ENCODE assay signal across 7 mouse cellular contexts in the genomic region with DNA sequence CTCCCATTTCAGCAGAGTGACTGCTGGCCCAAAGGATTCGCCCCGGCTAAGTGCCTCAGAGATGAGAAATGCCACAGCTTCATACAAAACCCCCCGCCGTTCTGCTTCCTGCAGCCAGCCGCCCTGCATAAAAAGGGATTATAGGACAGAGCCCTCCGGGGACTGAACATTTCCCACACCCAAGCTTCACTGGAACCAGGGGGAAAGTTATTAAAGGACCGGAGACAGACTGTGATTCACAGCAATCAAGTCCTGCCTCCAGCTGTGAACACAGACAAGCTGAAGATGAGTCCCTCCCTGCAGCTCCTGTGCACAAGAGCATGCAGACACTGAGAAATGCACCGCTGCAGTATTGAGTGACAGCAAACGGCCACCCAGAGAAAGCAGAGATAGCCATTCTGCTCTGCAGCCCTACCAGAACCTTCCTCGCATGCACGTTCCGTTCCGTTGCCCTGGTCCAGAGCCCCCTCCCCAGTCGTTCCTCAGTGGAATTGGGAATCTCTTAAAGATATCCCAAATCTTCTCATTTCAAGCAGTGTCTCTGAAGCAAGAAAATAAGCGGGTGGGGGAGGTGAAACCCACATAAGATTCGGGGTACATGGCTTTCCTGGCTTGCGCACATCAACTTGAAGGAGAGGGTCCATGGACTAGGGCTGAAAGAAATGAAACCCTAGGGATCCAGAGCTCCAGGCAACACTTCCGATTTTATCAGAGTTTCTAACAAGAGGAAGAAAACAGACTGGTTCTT. TPM values are rescaled to one million over a fixed set of nuclear protein-coding genes. Genes with fewer than 3 reads are reported as not detected.
A peak's percentile ranks its signal among the peaks of the same experiment; 100 is the strongest.
DNase-seq lines count a peak whose midpoint lies in the region; ATAC-seq lines count a peak whose summit lies in the region.

No protein-coding gene starts in this region.

- peaks cover 12% of the 10 kb centered on the region for H3K9me3 ChIP-seq in megakaryocyte, embryonic 14.5 days
- no peaks in the 10 kb centered on the region for H3K9me3 ChIP-seq in heart, embryonic 13.5 days
- H3K9me3 ChIP-seq in liver, embryonic 13.5 days (replicated peaks): no peaks in the 10 kb centered on the region

- 0 out of 2 replicates have a peak overlapping the region, but pooled peaks have one; percentile 5 for H3K27ac ChIP-seq in heart, embryonic 13.5 days (replicated peaks)
- H3K27ac ChIP-seq in liver, embryonic 13.5 days: no peak overlapping the region

- peaks cover 43% of the 10 kb centered on the region for H3K4me1 ChIP-seq in megakaryocyte, embryonic 14.5 days
- H3K4me1 ChIP-seq in heart, embryonic 13.5 days: peaks cover 69% of the 10 kb centered on the region
- H3K4me1 ChIP-seq in liver, embryonic 13.5 days (replicated peaks): peaks cover 18% of the 10 kb centered on the region

- H3K36me3 ChIP-seq in megakaryocyte, embryonic 14.5 days (replicated peaks; ENCODE audit: low read length): peaks cover 16% of the 10 kb centered on the region
- no peaks in the 10 kb centered on the region for H3K36me3 ChIP-seq in heart, embryonic 13.5 days
- no peaks in the 10 kb centered on the region for H3K36me3 ChIP-seq in liver, embryonic 13.5 days

- H3K27me3 ChIP-seq in megakaryocyte, embryonic 14.5 days (replicated peaks): peaks cover 53% of the 10 kb centered on the region
- peaks cover 52% of the 10 kb centered on the region for H3K27me3 ChIP-seq in heart, embryonic 13.5 days (replicated peaks)
- H3K27me3 ChIP-seq in liver, embryonic 13.5 days: peaks cover 78% of the 10 kb centered on the region

- DNase-seq in liver, embryonic 13.5 days: no peak
- DNase-seq in thymus, postnatal 4 days: no peak
- no peak for DNase-seq in right cerebral cortex, adult 18-20 months
- no peak for DNase-seq in left cerebral cortex, postnatal 4 days

- no peak for ATAC-seq in megakaryocyte, adult 5-6 weeks (ENCODE audit: poor library complexity, severe bottlenecking)
- no peak for ATAC-seq in heart, embryonic 13.5 days (ENCODE audit: extremely low read depth, insufficient number of reproducible peaks, low FRiP score, low TSS enrichment)
- no peak for ATAC-seq in liver, embryonic 13.5 days (ENCODE audit: low read depth)

- 9% methylated on average over 18 of the region's 18 CpGs for whole genome bisulfite sequencing in heart, embryonic 13.5 days
- WGBS in liver, embryonic 13.5 days (ENCODE audit: insufficient replicate concordance): 7% methylated on average over 18 of the region's 18 CpGs

- H3K4me2 ChIP-seq in heart, embryonic 13.5 days: peak overlapping the region; percentile 87
- H3K4me2 ChIP-seq in liver, embryonic 13.5 days: peak overlapping the region; percentile 25

- peak overlapping the region; percentile 94 for H3K4me3 ChIP-seq in megakaryocyte, embryonic 14.5 days (replicated peaks)
- H3K4me3 ChIP-seq in heart, embryonic 13.5 days: peak overlapping the region; percentile 38
- H3K4me3 ChIP-seq in liver, embryonic 13.5 days (replicated peaks): no peak overlapping the region

- H3K9ac ChIP-seq in heart, embryonic 13.5 days: peak overlapping the region; percentile 65
- no peak overlapping the region for H3K9ac ChIP-seq in liver, embryonic 13.5 days

- intact Hi-C loops in left cerebral cortex, postnatal 4 days (cut with DNase I): no loop called here

RNA-seq across cellular contexts. Expression of a gene that starts 2.8 kb away (rescaled TPM):
- polyA plus RNA-seq in megakaryocyte, embryonic 14.5 days (2012; ENCODE audit: insufficient read depth, low replicate concordance): 28.3 and 28.5 TPM in 2 replicates
- 1.2 and 1.4 TPM in 2 replicates for total RNA-seq in megakaryocyte, adult 5-6 weeks (2015)
- 0.44 and 0.73 TPM in 2 replicates for total RNA-seq in megakaryocyte, adult 5-6 weeks (2017)
- polyA plus RNA-seq in heart, embryonic 13.5 days (2015; fragmentation: Nextera tagmentation; extraction: Ambion mirVana): 38.3 and 39.3 TPM in 2 replicates
- polyA plus RNA-seq in liver, embryonic 13.5 days (2015; fragmentation: Nextera tagmentation; extraction: Ambion mirVana): 1.5 and 1.8 TPM in 2 replicates
- 10 to 100 TPM in 1 of 2 experiments, 1 to 10 TPM in 1; 9.0 to 11.3 TPM for total RNA-seq in left cerebral cortex, postnatal 4 days (2021)

RNA-seq across cellular contexts. Expression of a gene that starts 20.5 kb away (rescaled TPM):
- not detected in 2 replicates for polyA plus RNA-seq in megakaryocyte, embryonic 14.5 days (2012; ENCODE audit: insufficient read depth, low replicate concordance)
- total RNA-seq in megakaryocyte, adult 5-6 weeks (2015): not detected in 2 replicates
- total RNA-seq in megakaryocyte, adult 5-6 weeks (2017): 0.04 TPM in 2 replicates
- polyA plus RNA-seq in heart, embryonic 13.5 days (2015; fragmentation: Nextera tagmentation; extraction: Ambion mirVana): 0.25 and 0.36 TPM in 2 replicates
- 0.39 and 0.52 TPM in 2 replicates for polyA plus RNA-seq in liver, embryonic 13.5 days (2015; fragmentation: Nextera tagmentation; extraction: Ambion mirVana)
- total RNA-seq in left cerebral cortex, postnatal 4 days (2021): not detected

RNA-seq across cellular contexts. Expression of a gene that starts 29.0 kb away (rescaled TPM):
- 22.7 and 24.1 TPM in 2 replicates for polyA plus RNA-seq in megakaryocyte, embryonic 14.5 days (2012; ENCODE audit: insufficient read depth, low replicate concordance)
- total RNA-seq in megakaryocyte, adult 5-6 weeks (2015): 7.3 and 8.2 TPM in 2 replicates
- total RNA-seq in megakaryocyte, adult 5-6 weeks (2017): 8.5 and 14.4 TPM in 2 replicates
- 44.8 and 52.5 TPM in 2 replicates for polyA plus RNA-seq in heart, embryonic 13.5 days (2015; fragmentation: Nextera tagmentation; extraction: Ambion mirVana)
- polyA plus RNA-seq in liver, embryonic 13.5 days (2015; fragmentation: Nextera tagmentation; extraction: Ambion mirVana): 19.3 and 21.4 TPM in 2 replicates
- total RNA-seq in left cerebral cortex, postnatal 4 days (2021): 10 to 100 TPM; 50.7 to 56.9 TPM

RNA-seq across cellular contexts. Expression of a gene that starts 31.6 kb away (rescaled TPM):
- polyA plus RNA-seq in megakaryocyte, embryonic 14.5 days (2012; ENCODE audit: insufficient read depth, low replicate concordance): not detected in 2 replicates
- 0.87 TPM in 1 of 2 replicates, not detected in the other for total RNA-seq in megakaryocyte, adult 5-6 weeks (2015)
- total RNA-seq in megakaryocyte, adult 5-6 weeks (2017): not detected in 2 replicates
- polyA plus RNA-seq in heart, embryonic 13.5 days (2015; fragmentation: Nextera tagmentation; extraction: Ambion mirVana): 21.9 and 119 TPM in 2 replicates
- 3,578 and 3,897 TPM in 2 replicates for polyA plus RNA-seq in liver, embryonic 13.5 days (2015; fragmentation: Nextera tagmentation; extraction: Ambion mirVana)
- 1 to 10 TPM; 2.6 to 3.0 TPM for total RNA-seq in left cerebral cortex, postnatal 4 days (2021)

RNA-seq across cellular contexts. Expression of a gene that starts 40.9 kb away (rescaled TPM):
- polyA plus RNA-seq in megakaryocyte, embryonic 14.5 days (2012; ENCODE audit: insufficient read depth, low replicate concordance): 12.9 and 57.4 TPM in 2 replicates
- total RNA-seq in megakaryocyte, adult 5-6 weeks (2015): 2,036 and 2,044 TPM in 2 replicates
- total RNA-seq in megakaryocyte, adult 5-6 weeks (2017): 995 and 1,060 TPM in 2 replicates
- polyA plus RNA-seq in heart, embryonic 13.5 days (2015; fragmentation: Nextera tagmentation; extraction: Ambion mirVana): 29.5 and 33.1 TPM in 2 replicates
- 68.2 and 69.6 TPM in 2 replicates for polyA plus RNA-seq in liver, embryonic 13.5 days (2015; fragmentation: Nextera tagmentation; extraction: Ambion mirVana)
- total RNA-seq in left cerebral cortex, postnatal 4 days (2021): 1 to 10 TPM; 7.1 to 8.0 TPM

Comparison
In these comparisons a context has a peak if more than half of its experiments do, and no peak if none do; other contexts are left out.
1. RNA of a gene that starts 2.8 kb away (polyA plus RNA-seq): 38.3 to 39.3 TPM in heart, embryonic 13.5 days and 28.3 to 28.5 TPM in megakaryocyte, embryonic 14.5 days; 1.5 to 1.8 TPM in liver, embryonic 13.5 days; every median in the first group is over 10 times any median in the second.